ENCODE assay signal across 26 mouse cellular contexts in the genomic region with DNA sequence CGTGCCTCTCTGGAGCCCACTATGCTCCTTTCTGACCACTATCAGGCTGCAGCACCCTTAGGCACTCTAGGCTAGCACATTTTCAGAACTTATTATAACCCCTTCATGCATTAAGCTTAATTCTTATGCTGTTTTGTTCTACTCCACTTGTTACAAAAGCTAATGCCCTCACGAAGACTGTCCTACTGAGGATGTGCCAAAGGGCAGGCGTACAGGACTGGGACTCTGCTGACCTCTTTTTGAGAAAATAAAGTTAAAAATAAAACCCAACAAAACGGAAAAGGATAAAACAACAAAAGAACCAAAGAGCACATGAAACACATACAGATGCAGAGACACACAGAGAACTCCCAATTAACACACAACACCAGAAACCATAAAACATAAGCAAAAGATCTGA. TPM values are rescaled to one million over a fixed set of nuclear protein-coding genes. Genes with fewer than 3 reads are reported as not detected.
DNase-seq lines count a peak whose midpoint lies in the region; ATAC-seq and TF ChIP-seq lines count a peak whose summit lies in the region.
"Had no signal": no experiment of that assay in that cellular context is flagged by ENCODE, and none has a peak within 500 bp of the region (broad histone marks: within the 10 kb centered on the region; RNA-seq: fewer than 3 reads in every experiment).

No protein-coding gene starts in this region.

- no peaks in the 10 kb centered on the region for H3K27me3 ChIP-seq in kidney, adult 2 months (replicated peaks; ENCODE audit: control insufficient read depth, insufficient read depth, low read length)
- no peaks in the 10 kb centered on the region for H3K27me3 ChIP-seq in kidney, embryonic 14.5 days (ENCODE audit: control insufficient read depth, insufficient read depth, low read length)
- H3K27me3 ChIP-seq in liver, embryonic 11.5 days (replicated peaks; ENCODE audit: control insufficient read depth, insufficient read depth, low read length), result no peaks in the 10 kb centered on the region
- no peaks in the 10 kb centered on the region for H3K27me3 ChIP-seq in liver, embryonic 15.5 days
- H3K27me3 ChIP-seq: embryonic facial prominence, embryonic 13.5 days; forebrain, embryonic 12.5 days; forebrain, embryonic 15.5 days; heart, embryonic 12.5 days; heart, embryonic 15.5 days; hindbrain, embryonic 13.5 days; Patski had no signal

- no peak for ATAC-seq in kidney, embryonic 14.5 days (ENCODE audit: low FRiP score, low TSS enrichment)
- ATAC-seq in liver, embryonic 11.5 days (replicated peaks; ENCODE audit: low FRiP score), result no peak
- no peak for ATAC-seq in liver, embryonic 15.5 days (ENCODE audit: insufficient read depth)
- ATAC-seq: forebrain, embryonic 15.5 days; Patski had no signal

- no peak for TF ChIP-seq CTCF in kidney, adult 2 months (conservative IDR thresholded peaks at IDR 0.05; ENCODE audit: insufficient read depth, insufficient read length, low read depth, low read length)

- no peaks in the 10 kb centered on the region for H3K9me3 ChIP-seq in kidney, embryonic 14.5 days (ENCODE audit: control insufficient read depth, low read length)
- H3K9me3 ChIP-seq in liver, embryonic 11.5 days (ENCODE audit: control insufficient read depth, low read length), result no peaks in the 10 kb centered on the region
- H3K9me3 ChIP-seq in liver, embryonic 15.5 days (replicated peaks), result no peaks in the 10 kb centered on the region
- H3K9me3 ChIP-seq: embryonic facial prominence, embryonic 10.5 days; embryonic facial prominence, embryonic 13.5 days; forebrain, embryonic 12.5 days; forebrain, embryonic 15.5 days; heart, embryonic 12.5 days; heart, embryonic 15.5 days; hindbrain, embryonic 10.5 days; hindbrain, embryonic 13.5 days had no signal

- H3K27ac ChIP-seq in kidney, adult 2 months (ENCODE audit: insufficient read depth, low read depth, low read length), result no peak overlapping the region
- H3K27ac ChIP-seq in kidney, embryonic 14.5 days (ENCODE audit: low read depth, low read length), result no peak overlapping the region
- H3K27ac ChIP-seq in liver, embryonic 11.5 days (ENCODE audit: low read depth, low read length), result 0 out of 2 replicates have a peak overlapping the region, but pooled peaks have one; percentile 11
- H3K27ac ChIP-seq in liver, embryonic 15.5 days (replicated peaks), result peak overlapping the region; percentile 97
- H3K27ac ChIP-seq: embryonic facial prominence, embryonic 10.5 days; embryonic facial prominence, embryonic 13.5 days; forebrain, embryonic 12.5 days; forebrain, embryonic 15.5 days; hindbrain, embryonic 10.5 days; hindbrain, embryonic 13.5 days had no signal

- no peak overlapping the region for H3K4me3 ChIP-seq in kidney, adult 2 months (ENCODE audit: insufficient read depth, low read depth, low read length)
- H3K4me3 ChIP-seq in kidney, embryonic 14.5 days (ENCODE audit: low read length), result no peak overlapping the region
- H3K4me3 ChIP-seq in liver, embryonic 11.5 days (ENCODE audit: low read depth, low read length), result no peak overlapping the region
- H3K4me3 ChIP-seq in liver, embryonic 15.5 days (replicated peaks), result no peak overlapping the region
- H3K4me3 ChIP-seq: embryonic facial prominence, embryonic 10.5 days; embryonic facial prominence, embryonic 13.5 days; forebrain, embryonic 12.5 days; forebrain, embryonic 15.5 days; heart, embryonic 12.5 days; heart, embryonic 15.5 days; hindbrain, embryonic 10.5 days; hindbrain, embryonic 13.5 days had no signal

- DNase-seq in kidney, adult 2 months, result peak; percentile 71
- DNase-seq in liver, embryonic 11.5 days (ENCODE audit: low spot score), result no peak
- no peak for DNase-seq in liver
- DNase-seq in urinary bladder, postnatal 4 days (ENCODE audit: low spot score in 2 of 2), result no peak
- no peak for DNase-seq in embryo, embryonic 9.5 days (ENCODE audit: extremely low spot score)
- DNase-seq: adrenal gland, postnatal 10 days; adrenal gland, postnatal 36 days; cerebellum, adult 18-20 months; cerebellum, adult 9-10 months; cerebellum, postnatal 14 days; gastrocnemius, postnatal 25 days; heart, adult 18-20 months; heart, postnatal 10 days; heart, postnatal 36 days had no signal

- H3K36me3 ChIP-seq in kidney, adult 2 months (ENCODE audit: control insufficient read depth, insufficient read depth, low read length), result peaks cover 12% of the 10 kb centered on the region
- H3K36me3 ChIP-seq in kidney, embryonic 14.5 days (ENCODE audit: control insufficient read depth, insufficient read depth, low read length), result peaks cover 88% of the 10 kb centered on the region
- H3K36me3 ChIP-seq in liver, embryonic 11.5 days (ENCODE audit: control insufficient read depth, insufficient read depth, low read length), result peaks cover 44% of the 10 kb centered on the region
- peaks cover 93% of the 10 kb centered on the region for H3K36me3 ChIP-seq in liver, embryonic 15.5 days (replicated peaks)

- no peak overlapping the region for H3K9ac ChIP-seq in kidney, embryonic 14.5 days (ENCODE audit: low read depth, low read length)
- no peak overlapping the region for H3K9ac ChIP-seq in liver, embryonic 11.5 days (ENCODE audit: low read depth, low read length)
- H3K9ac ChIP-seq in liver, embryonic 15.5 days, result no peak overlapping the region
- H3K9ac ChIP-seq: embryonic facial prominence, embryonic 13.5 days; forebrain, embryonic 12.5 days; forebrain, embryonic 15.5 days; heart, embryonic 12.5 days; heart, embryonic 15.5 days; hindbrain, embryonic 13.5 days had no signal

- 34% methylated on average over 4 of the region's 4 CpGs for WGBS in kidney, adult 2 months
- 84% methylated on average over 4 of the region's 4 CpGs for WGBS in kidney, embryonic 14.5 days
- WGBS in liver, embryonic 11.5 days, result 93% methylated on average over 4 of the region's 4 CpGs
- 82% methylated on average over 4 of the region's 4 CpGs for WGBS in liver, embryonic 15.5 days (ENCODE audit: insufficient replicate concordance)

- TF ChIP-seq POLR2A in kidney, adult 2 months (IDR thresholded peaks at IDR 0.05; ENCODE audit: low read depth, low read length), result no peak

- H3K4me2 ChIP-seq in kidney, embryonic 14.5 days (replicated peaks; ENCODE audit: low read depth, low read length), result no peak overlapping the region
- no peak overlapping the region for H3K4me2 ChIP-seq in liver, embryonic 11.5 days
- H3K4me2 ChIP-seq in liver, embryonic 15.5 days, result no peak overlapping the region
- H3K4me2 ChIP-seq: embryonic facial prominence, embryonic 13.5 days; forebrain, embryonic 12.5 days; forebrain, embryonic 15.5 days; heart, embryonic 12.5 days; heart, embryonic 15.5 days; hindbrain, embryonic 13.5 days had no signal

- peaks cover 38% of the 10 kb centered on the region for H3K4me1 ChIP-seq in kidney, adult 2 months (ENCODE audit: control insufficient read depth, insufficient read depth, low read length)
- no peaks in the 10 kb centered on the region for H3K4me1 ChIP-seq in kidney, embryonic 14.5 days (ENCODE audit: control insufficient read depth, insufficient read depth, low read length)
- peaks cover 41% of the 10 kb centered on the region for H3K4me1 ChIP-seq in liver, embryonic 11.5 days (replicated peaks; ENCODE audit: control insufficient read depth, insufficient read depth, low read length)
- H3K4me1 ChIP-seq in liver, embryonic 15.5 days (replicated peaks), result peaks cover 82% of the 10 kb centered on the region
- H3K4me1 ChIP-seq: embryonic facial prominence, embryonic 10.5 days; forebrain, embryonic 12.5 days; forebrain, embryonic 15.5 days; hindbrain, embryonic 10.5 days had no signal

RNA-seq across cellular contexts. Expression of a gene that starts 9.5 kb away (rescaled TPM):
- 63.3 and 71.0 TPM in 2 replicates for polyA plus RNA-seq in kidney, adult 2 months (2012; rRNA removed)
- polyA plus RNA-seq in kidney, embryonic 14.5 days (2014; fragmentation: Nextera tagmentation; extraction: Ambion mirVana), result 49.8 and 78.9 TPM in 2 replicates
- 62.2 and 66.5 TPM in 2 replicates for polyA plus RNA-seq in liver, embryonic 11.5 days (2014; fragmentation: Nextera tagmentation; extraction: Ambion mirVana)
- polyA plus RNA-seq in liver, embryonic 15.5 days (2015; fragmentation: Nextera tagmentation; extraction: Ambion mirVana), result 36.1 and 38.5 TPM in 2 replicates

RNA-seq across cellular contexts. Expression of a gene that starts 33.4 kb away (rescaled TPM):
- 2.0 and 2.9 TPM in 2 replicates for polyA plus RNA-seq in kidney, adult 2 months (2012; rRNA removed)
- polyA plus RNA-seq in kidney, embryonic 14.5 days (2014; fragmentation: Nextera tagmentation; extraction: Ambion mirVana), result 21.8 and 21.9 TPM in 2 replicates
- 257 and 272 TPM in 2 replicates for polyA plus RNA-seq in liver, embryonic 11.5 days (2014; fragmentation: Nextera tagmentation; extraction: Ambion mirVana)
- 73.5 and 82.2 TPM in 2 replicates for polyA plus RNA-seq in liver, embryonic 15.5 days (2015; fragmentation: Nextera tagmentation; extraction: Ambion mirVana)

RNA-seq across cellular contexts. Expression of a gene that starts 49.0 kb away (rescaled TPM):
- 2.9 and 3.5 TPM in 2 replicates for polyA plus RNA-seq in kidney, adult 2 months (2012; rRNA removed)
- polyA plus RNA-seq in kidney, embryonic 14.5 days (2014; fragmentation: Nextera tagmentation; extraction: Ambion mirVana), result 5.0 and 9.2 TPM in 2 replicates
- polyA plus RNA-seq in liver, embryonic 11.5 days (2014; fragmentation: Nextera tagmentation; extraction: Ambion mirVana), result 4.2 and 4.7 TPM in 2 replicates
- polyA plus RNA-seq in liver, embryonic 15.5 days (2015; fragmentation: Nextera tagmentation; extraction: Ambion mirVana), result 1.8 TPM in 2 replicates

RNA-seq across cellular contexts. Expression of a gene that starts 57.6 kb away (rescaled TPM):
- 1.2 and 3.0 TPM in 2 replicates for polyA plus RNA-seq in kidney, adult 2 months (2012; rRNA removed)
- polyA plus RNA-seq in kidney, embryonic 14.5 days (2014; fragmentation: Nextera tagmentation; extraction: Ambion mirVana), result not detected in 2 replicates
- 0.18 TPM in 2 replicates for polyA plus RNA-seq in liver, embryonic 11.5 days (2014; fragmentation: Nextera tagmentation; extraction: Ambion mirVana)
- 0.70 and 0.97 TPM in 2 replicates for polyA plus RNA-seq in liver, embryonic 15.5 days (2015; fragmentation: Nextera tagmentation; extraction: Ambion mirVana)
- polyA plus RNA-seq: embryonic facial prominence, embryonic 10.5 days; erythroblast, embryonic 14.5 days; forebrain, embryonic 12.5 days; forebrain, embryonic 15.5 days; heart, embryonic 12.5 days; hindbrain, embryonic 10.5 days; hindbrain, embryonic 13.5 days; Patski had no signal

Comparison
In these comparisons a context has a peak if more than half of its experiments do, and no peak if none do; other contexts are left out.
1. H3K27ac ChIP-seq: peak in liver, embryonic 11.5 days (single experiment) and liver, embryonic 15.5 days (single experiment); none in kidney, adult 2 months (single experiment) and kidney, embryonic 14.5 days (single experiment).